Mouse (Mus musculus): ENCODE data around the gene Eif5. TPM values are rescaled to one million over a fixed set of nuclear protein-coding genes. Genes with fewer than 3 reads are reported as not detected.
"Not testable (repeated sequence)": the region's sequence is repeated elsewhere in the genome, so short reads cannot be mapped to it uniquely, and the experiment has no call there.

Eif5 gene
- 488 and 504 TPM in 2 replicates for polyA plus RNA-seq (2015; fragmentation: Nextera tagmentation; extraction: Ambion mirVana)

DNA sequence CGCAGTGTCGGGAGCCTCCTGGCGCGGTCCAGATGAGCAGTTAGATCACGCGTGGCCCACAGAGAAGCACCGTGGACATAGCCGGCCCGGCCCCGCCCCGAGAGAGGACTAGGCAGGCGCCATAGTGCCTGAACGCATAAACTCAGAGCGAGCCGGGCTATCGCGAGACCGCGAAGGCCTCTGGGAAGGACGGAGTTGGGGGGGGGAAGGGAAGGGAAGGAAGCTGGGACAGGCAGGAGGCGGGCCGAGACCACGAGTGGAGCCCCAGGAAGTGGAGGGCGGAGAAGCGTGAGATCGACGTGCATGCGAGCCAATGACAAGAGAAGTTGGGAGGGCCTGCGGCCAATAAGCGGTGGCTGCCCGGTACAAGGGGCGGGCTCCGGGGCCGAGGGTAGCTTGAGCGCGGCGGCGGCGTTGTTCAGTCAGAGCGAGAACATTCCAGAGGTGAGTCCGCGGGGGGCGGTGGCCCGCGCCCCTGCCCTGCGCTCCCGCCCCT, at the start of gene Eif5:
Gene Eif5, plus strand, starts transcription at position 221 of the 496 bp plus-strand sequence.
- Histone ChIP-seq H3K4me2 (replicated peaks) (peak within 1 kb of the TSS; percentile 74), H3K9ac (peak within 1 kb of the TSS; percentile 97), H3K27ac (replicated peaks) (peak within 1 kb of the TSS; percentile 96), H3K9me3 (replicated peaks) (no peaks in the 10 kb centered on the region), H3K4me1 (peaks cover 25% of the 10 kb centered on the region), H3K27me3 (no peaks in the 10 kb centered on the region), H3K4me3 (replicated peaks) (peak within 1 kb of the TSS; percentile 94), H3K36me3 (peaks cover 35% of the 10 kb centered on the region)
- WGBS, result under 1% methylated on average over 37 of the region's 47 CpGs
- ATAC-seq (ENCODE audit: insufficient number of reproducible peaks, low FRiP score, low TSS enrichment, low read depth), result peak; percentile 100

DNA sequence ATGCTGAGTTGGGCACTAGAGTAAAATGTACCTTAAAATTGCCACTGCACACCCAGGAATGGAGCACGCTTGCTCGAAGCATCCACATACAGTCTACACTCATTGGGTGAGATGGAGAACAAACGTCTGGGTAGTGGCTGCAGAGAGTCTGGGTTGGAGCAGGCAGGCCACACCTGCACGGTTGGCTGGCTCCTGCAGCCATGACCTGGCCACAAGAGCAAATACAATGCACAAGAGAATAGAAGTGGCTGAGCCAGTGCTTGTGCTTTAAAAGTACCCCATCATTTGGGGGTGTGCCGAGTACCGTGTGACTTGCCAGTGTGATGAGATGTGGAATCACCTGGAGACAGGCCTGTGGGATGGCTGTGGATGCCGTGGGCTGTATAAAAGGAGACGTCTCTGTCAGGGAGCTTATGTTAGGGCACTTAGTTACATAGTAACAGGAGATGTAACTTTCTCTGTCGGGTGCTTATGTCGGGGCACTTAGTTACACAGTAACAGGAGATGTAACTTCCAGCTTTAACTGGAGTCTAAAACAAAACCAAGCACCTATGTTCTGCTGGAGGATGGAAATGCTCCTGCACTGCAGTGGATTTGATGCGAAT, 48.5 kb upstream of the Eif5 start:
- H3K27me3 ChIP-seq, result peaks cover 45% of the 10 kb centered on the region

GRCm38 (mm10) chr12:111494931-111495330, 42.9 kb upstream of the Eif5 start:
- no peak overlapping the region for H3K27ac ChIP-seq (replicated peaks)
- H3K4me3 ChIP-seq (replicated peaks), result no peak overlapping the region
- H3K4me2 ChIP-seq (replicated peaks), result no peak overlapping the region
- WGBS, result 68% methylated on average over 4 of the region's 4 CpGs
- no peaks in the 10 kb centered on the region for H3K9me3 ChIP-seq (replicated peaks)
- no peaks in the 10 kb centered on the region for H3K4me1 ChIP-seq
- no peaks in the 10 kb centered on the region for H3K36me3 ChIP-seq
- H3K27me3 ChIP-seq, result no peaks in the 10 kb centered on the region
- ATAC-seq (ENCODE audit: insufficient number of reproducible peaks, low FRiP score, low TSS enrichment, low read depth), result no peak
- H3K9ac ChIP-seq, result no peak overlapping the region

More for the DNA sequence above, 48.5 kb upstream of the Eif5 start:
- H3K4me3 ChIP-seq (replicated peaks), result no peak overlapping the region
- H3K9me3 ChIP-seq (replicated peaks), result no peaks in the 10 kb centered on the region
- H3K27ac ChIP-seq (replicated peaks), result no peak overlapping the region
- H3K36me3 ChIP-seq, result no peaks in the 10 kb centered on the region
- WGBS, result 68% methylated on average over 11 of the region's 11 CpGs
- ATAC-seq (ENCODE audit: insufficient number of reproducible peaks, low FRiP score, low TSS enrichment, low read depth), result no peak
- H3K9ac ChIP-seq, result no peak overlapping the region
- H3K4me1 ChIP-seq, result peaks cover 24% of the 10 kb centered on the region
- H3K4me2 ChIP-seq (replicated peaks), result no peak overlapping the region

DNA sequence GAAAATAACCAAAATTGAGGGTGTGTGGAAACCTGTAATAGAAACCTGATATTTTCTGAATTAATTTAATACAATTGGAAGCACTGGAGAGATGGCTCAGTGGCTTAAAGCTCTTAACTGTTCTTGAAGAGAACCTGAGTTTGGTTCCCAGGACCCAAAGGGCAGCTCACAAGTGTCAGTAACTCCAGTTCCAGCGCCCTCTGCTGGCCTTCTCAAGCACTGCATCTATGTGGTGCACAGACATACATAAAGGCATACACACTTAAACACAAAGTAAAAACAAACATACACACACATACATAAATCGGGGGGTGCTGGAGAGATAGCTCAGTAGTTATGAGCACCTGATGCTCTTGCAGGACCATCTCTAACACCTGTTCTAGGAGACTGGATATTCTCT, 40.7 kb upstream of the Eif5 start:
- Histone ChIP-seq H3K4me2 (replicated peaks) (no peak overlapping the region), H3K9ac (no peak overlapping the region), H3K4me1 (no peaks in the 10 kb centered on the region), H3K27ac (replicated peaks) (no peak overlapping the region), H3K36me3 (no peaks in the 10 kb centered on the region), H3K9me3 (replicated peaks) (no peaks in the 10 kb centered on the region), H3K27me3 (no peaks in the 10 kb centered on the region), H3K4me3 (replicated peaks) (no peak overlapping the region)
- WGBS, result 47% methylated on average over 2 of the region's 2 CpGs
- ATAC-seq (ENCODE audit: insufficient number of reproducible peaks, low FRiP score, low TSS enrichment, low read depth), result no peak

DNA sequence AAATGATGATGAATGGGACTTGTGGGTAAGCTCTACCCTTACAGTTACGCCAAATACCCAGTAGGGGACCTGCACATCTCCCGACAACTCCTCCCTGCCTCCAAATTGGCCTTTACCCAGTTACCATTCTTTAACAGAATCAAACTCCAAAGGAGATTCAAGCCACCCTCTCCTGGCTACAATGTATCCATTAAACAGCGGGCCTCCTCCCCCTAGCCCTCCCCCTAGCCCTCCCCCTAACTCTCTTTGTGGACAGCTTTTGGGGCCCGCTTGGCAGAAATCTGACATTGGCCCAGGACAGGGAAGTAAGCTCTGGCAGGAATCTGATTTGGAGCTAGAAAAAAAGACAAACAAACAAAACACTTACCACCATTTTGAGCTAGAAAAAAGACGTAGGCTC, 38.2 kb upstream of the Eif5 start:
- Histone ChIP-seq H3K9me3 (replicated peaks) (no peaks in the 10 kb centered on the region), H3K27ac (replicated peaks) (no peak overlapping the region), H3K27me3 (no peaks in the 10 kb centered on the region), H3K4me2 (replicated peaks) (no peak overlapping the region), H3K36me3 (no peaks in the 10 kb centered on the region), H3K9ac (no peak overlapping the region), H3K4me3 (replicated peaks) (no peak overlapping the region), H3K4me1 (peaks cover 2% of the 10 kb centered on the region)
- no peak for ATAC-seq (ENCODE audit: insufficient number of reproducible peaks, low FRiP score, low TSS enrichment, low read depth)
- 65% methylated on average over 5 of the region's 5 CpGs for WGBS

DNA sequence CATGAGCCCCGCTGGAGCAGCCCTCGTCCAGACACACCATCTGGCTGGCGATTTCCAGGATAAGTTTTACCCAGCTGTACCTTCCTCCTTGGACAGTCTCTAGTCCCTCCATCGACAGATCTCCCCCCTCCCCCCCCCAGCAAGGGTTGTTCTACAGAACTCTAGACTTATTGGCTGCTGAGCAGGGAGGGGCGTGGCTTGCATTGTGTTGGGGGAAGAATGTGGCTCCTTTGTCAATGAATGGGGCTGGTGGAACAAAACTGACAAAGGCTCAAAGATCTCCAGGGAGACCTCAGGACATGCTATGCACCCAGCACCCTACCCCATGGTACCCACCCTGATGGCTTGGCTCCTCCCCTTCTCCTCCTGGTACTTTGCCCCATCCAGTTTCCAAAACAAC, 37.1 kb upstream of the Eif5 start:
- Histone ChIP-seq H3K9me3 (replicated peaks) (no peaks in the 10 kb centered on the region), H3K27ac (replicated peaks) (no peak overlapping the region), H3K4me1 (peaks cover 9% of the 10 kb centered on the region), H3K27me3 (no peaks in the 10 kb centered on the region), H3K4me2 (replicated peaks) (no peak overlapping the region), H3K36me3 (no peaks in the 10 kb centered on the region), H3K4me3 (replicated peaks) (no peak overlapping the region), H3K9ac (no peak overlapping the region)
- ATAC-seq (ENCODE audit: insufficient number of reproducible peaks, low FRiP score, low TSS enrichment, low read depth), result no peak
- 37% methylated on average over 5 of the region's 5 CpGs for WGBS

- no peak overlapping the region for H3K27ac ChIP-seq (replicated peaks)
- H3K4me3 ChIP-seq (replicated peaks), result no peak overlapping the region
- no peaks in the 10 kb centered on the region for H3K9me3 ChIP-seq (replicated peaks)
- H3K4me1 ChIP-seq, result peaks cover 9% of the 10 kb centered on the region
- 73% methylated on average over 12 of the region's 12 CpGs for WGBS
- no peak overlapping the region for H3K4me2 ChIP-seq (replicated peaks)
- ATAC-seq (ENCODE audit: insufficient number of reproducible peaks, low FRiP score, low TSS enrichment, low read depth), result no peak
- no peak overlapping the region for H3K9ac ChIP-seq
- no peaks in the 10 kb centered on the region for H3K27me3 ChIP-seq
- no peaks in the 10 kb centered on the region for H3K36me3 ChIP-seq
Observed at GRCm38 (mm10) chr12:111503063-111503567, 34.7 kb upstream of the Eif5 start.

DNA sequence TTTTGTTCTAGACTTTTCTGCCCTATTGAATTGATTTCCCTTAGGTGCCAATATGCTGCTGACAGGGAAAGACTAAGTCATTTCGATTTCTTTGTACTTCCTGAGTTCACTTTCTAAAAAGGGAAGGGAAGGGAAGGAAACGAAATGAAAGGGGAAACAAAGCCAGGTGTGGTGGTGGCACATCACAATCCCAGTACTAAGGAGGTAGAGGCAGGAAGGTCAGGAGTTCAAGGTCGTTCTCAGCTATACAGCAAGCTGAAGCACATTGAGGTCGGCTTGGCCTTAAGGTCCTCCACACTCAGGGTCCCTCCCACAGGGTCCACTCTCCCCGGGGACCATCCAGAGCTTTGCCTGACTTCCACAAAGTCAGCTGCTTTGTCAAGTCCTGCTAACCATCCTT, 34.2 kb upstream of the Eif5 start:
- 72% methylated on average over 5 of the region's 5 CpGs for WGBS
- Histone ChIP-seq H3K9ac (no peak overlapping the region), H3K36me3 (no peaks in the 10 kb centered on the region), H3K4me3 (replicated peaks) (no peak overlapping the region), H3K27me3 (no peaks in the 10 kb centered on the region), H3K4me2 (replicated peaks) (no peak overlapping the region), H3K27ac (replicated peaks) (no peak overlapping the region), H3K4me1 (peaks cover 9% of the 10 kb centered on the region), H3K9me3 (replicated peaks) (no peaks in the 10 kb centered on the region)
- no peak for ATAC-seq (ENCODE audit: insufficient number of reproducible peaks, low FRiP score, low TSS enrichment, low read depth)

GRCm38 (mm10) chr12:111504904-111505303, 32.9 kb upstream of the Eif5 start:
- H3K4me3 ChIP-seq (replicated peaks), result peak overlapping the region; percentile 33
- peaks cover 9% of the 10 kb centered on the region for H3K4me1 ChIP-seq
- H3K27me3 ChIP-seq, result no peaks in the 10 kb centered on the region
- ATAC-seq (ENCODE audit: insufficient number of reproducible peaks, low FRiP score, low TSS enrichment, low read depth), result peak; percentile 75
- 2% methylated on average over 12 of the region's 12 CpGs for WGBS
- no peaks in the 10 kb centered on the region for H3K9me3 ChIP-seq (replicated peaks)
- H3K4me2 ChIP-seq (replicated peaks), result peak overlapping the region; percentile 49
- H3K9ac ChIP-seq, result no peak overlapping the region
- no peak overlapping the region for H3K27ac ChIP-seq (replicated peaks)
- H3K36me3 ChIP-seq, result no peaks in the 10 kb centered on the region

DNA sequence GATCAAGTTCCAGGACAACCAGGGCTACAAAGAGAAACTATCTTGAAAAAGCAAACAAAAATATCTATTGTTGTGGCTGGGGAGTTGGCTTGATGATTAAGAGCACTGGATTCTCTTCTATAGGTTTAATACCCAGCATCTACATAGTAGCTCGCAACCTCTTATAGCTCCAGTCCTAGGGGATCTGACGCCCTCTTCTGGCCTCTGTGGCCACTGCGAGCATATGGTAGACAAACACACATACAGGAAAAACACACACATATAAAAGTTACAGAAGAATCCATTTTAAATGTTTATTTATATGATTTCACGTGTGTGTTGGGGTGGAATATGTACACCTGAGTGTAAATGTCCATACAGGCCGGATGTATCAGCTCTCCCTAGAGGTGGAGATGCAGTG, 30.8 kb upstream of the Eif5 start:
- Histone ChIP-seq H3K27ac (replicated peaks) (no peak overlapping the region), H3K9me3 (replicated peaks) (no peaks in the 10 kb centered on the region), H3K36me3 (no peaks in the 10 kb centered on the region), H3K9ac (no peak overlapping the region), H3K4me3 (replicated peaks) (no peak overlapping the region), H3K4me1 (peaks cover 9% of the 10 kb centered on the region), H3K4me2 (replicated peaks) (no peak overlapping the region), H3K27me3 (no peaks in the 10 kb centered on the region)
- no peak for ATAC-seq (ENCODE audit: insufficient number of reproducible peaks, low FRiP score, low TSS enrichment, low read depth)
- WGBS, result 61% methylated on average over 5 of the region's 5 CpGs

- Histone ChIP-seq H3K27ac (replicated peaks) (no peak overlapping the region), H3K4me1 (peaks cover 9% of the 10 kb centered on the region), H3K4me3 (replicated peaks) (no peak overlapping the region), H3K4me2 (replicated peaks) (no peak overlapping the region), H3K9ac (no peak overlapping the region; the same call in 1 of the 2 replicates), H3K36me3 (no peaks in the 10 kb centered on the region), H3K9me3 (replicated peaks) (no peaks in the 10 kb centered on the region), H3K27me3 (no peaks in the 10 kb centered on the region)
- no peak for ATAC-seq (ENCODE audit: insufficient number of reproducible peaks, low FRiP score, low TSS enrichment, low read depth)
- WGBS, result 85% methylated on average over 10 of the region's 10 CpGs
Observed at GRCm38 (mm10) chr12:111507962-111508361, 29.9 kb upstream of the Eif5 start.

DNA sequence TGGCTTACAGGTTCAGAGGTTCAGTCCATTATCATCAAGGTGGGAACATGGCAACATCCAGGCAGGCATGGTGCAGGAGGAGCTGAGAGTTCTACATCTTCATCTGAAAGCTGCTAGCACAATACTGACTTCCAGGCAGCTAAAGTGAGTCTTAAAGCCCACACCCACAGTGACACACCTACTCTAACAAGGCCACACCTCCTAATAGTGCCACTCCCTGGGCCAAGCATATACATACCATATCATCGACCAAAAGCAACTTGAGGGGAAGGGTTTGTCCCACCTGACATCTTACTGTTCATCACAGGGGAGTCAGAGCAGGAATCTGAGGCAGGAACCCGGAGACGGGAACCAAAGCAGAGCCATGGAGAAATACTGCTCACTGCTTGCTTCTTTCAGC, 29.4 kb upstream of the Eif5 start:
- not testable (repeated sequence) for H3K4me3 ChIP-seq (replicated peaks); H3K9me3 ChIP-seq (replicated peaks); H3K27me3 ChIP-seq; H3K27ac ChIP-seq (replicated peaks); ATAC-seq (ENCODE audit: insufficient number of reproducible peaks, low FRiP score, low TSS enrichment, low read depth); H3K4me1 ChIP-seq; H3K36me3 ChIP-seq; H3K4me2 ChIP-seq (replicated peaks); H3K9ac ChIP-seq
- 75% methylated on average over 3 of the region's 3 CpGs for WGBS

All from embryonic facial prominence, embryonic 15.5 days (tissue).